Mouse (Mus musculus) embryonic facial prominence, embryonic 11.5 days (tissue): ENCODE data around the gene Tekt4. TPM values are rescaled to one million over a fixed set of nuclear protein-coding genes. Genes with fewer than 3 reads are reported as not detected.
A peak's percentile ranks its signal among the peaks of the same experiment; 100 is the strongest.

Source experiments
- ATAC-seq: fragments of 200-750 bp; cut with Nextera tagmentation; replicated peaks from 2 replicates; pipeline ENCODE4 v1.8.0; 2017; ENCODE audit warnings: low read depth; ENCODE audit not compliant: insufficient number of reproducible peaks, low FRiP score, low TSS enrichment
- DNase-seq: peaks from one replicate; pipeline ENCODE4 v3.0.0-alpha.2; 2015; ENCODE audit warnings: low spot score
- H3K27ac ChIP-seq: fragments of 300-500 bp; sonication (generic); replicated peaks from 2 replicates; pipeline ENCODE4 v1.5.1; 2014; ENCODE audit warnings: mild to moderate bottlenecking, low read depth, low read length, control low read depth
- H3K27me3 ChIP-seq: fragments of 300-500 bp; sonication (generic); 2 replicates; pipeline ENCODE4 v1.6.1; 2014; ENCODE audit warnings: mild to moderate bottlenecking, low read length, moderate library complexity, mixed read lengths; ENCODE audit not compliant: control insufficient read depth, insufficient read depth
- H3K36me3 ChIP-seq: fragments of 300-500 bp; sonication (generic); replicated peaks from 2 replicates; pipeline ENCODE4 v1.6.1; 2014; ENCODE audit warnings: low read depth, mild to moderate bottlenecking, low read length, moderate library complexity, mixed read lengths; ENCODE audit not compliant: control insufficient read depth, insufficient read depth
- H3K4me1 ChIP-seq: fragments of 300-500 bp; sonication (generic); 2 replicates; pipeline ENCODE4 v1.6.1; 2014; ENCODE audit warnings: low read length, mixed read lengths; ENCODE audit not compliant: control insufficient read depth, insufficient read depth
- H3K4me2 ChIP-seq: fragments of 300-500 bp; sonication (generic); 2 replicates; pipeline ENCODE4 v1.6.1; 2014; ENCODE audit warnings: low read depth, mild to moderate bottlenecking, control low read depth, low read length, moderate library complexity
- H3K4me3 ChIP-seq: fragments of 300-500 bp; sonication (generic); 2 replicates; pipeline ENCODE4 v1.5.1; 2014; ENCODE audit warnings: low read depth, low read length, control low read depth
- H3K9ac ChIP-seq: fragments of 300-500 bp; sonication (generic); replicated peaks from 2 replicates; pipeline ENCODE4 v1.6.1; 2014; ENCODE audit warnings: mild to moderate bottlenecking, control low read depth, low read length
- H3K9me3 ChIP-seq: fragments of 300-500 bp; sonication (generic); replicated peaks from 2 replicates; pipeline ENCODE4 v1.6.1; 2016; ENCODE audit warnings: mild to moderate bottlenecking, low read length, inconsistent platforms, mixed read lengths; ENCODE audit not compliant: control insufficient read depth
- WGBS: fragments of 180-500 bp; shearing (Covaris S2); extraction: QIAGEN DNeasy Blood & Tissue Kit; methylation state at CpG from one replicate; pipeline ENCODE4 v1.1.7; 2014; 5-methylcytosine and 5-hydroxymethylcytosine counted together
- polyA plus RNA-seq: library from polyadenylated mRNA; unstranded; fragments of >200 nt; fragmentation: Nextera tagmentation; extraction: Ambion mirVana; gene quantifications from 2 replicates; pipeline ENCODE4 v1.2.1, GENCODE M21; 2014

The Tekt4 gene
- polyA plus RNA-seq, 1 experiment from 2014 or later = not detected

GRCm38 (mm10) chr17:25411251-25411650 is 43.2 kb upstream of the Tekt4 start:
- 65% methylated on average over 4 of the region's 4 CpGs for WGBS
- Histone ChIP-seq H3K4me1 (peaks cover 26% of the 10 kb centered on the region), H3K9me3 (no peaks in the 10 kb centered on the region)

GRCm38 (mm10) chr17:25414209-25414608 is 40.2 kb upstream of the Tekt4 start:
- no peaks in the 10 kb centered on the region for H3K27me3 ChIP-seq
- no peak overlapping the region for H3K9ac ChIP-seq
- peaks cover 24% of the 10 kb centered on the region for H3K4me1 ChIP-seq
- H3K36me3 ChIP-seq = no peaks in the 10 kb centered on the region
- H3K9me3 ChIP-seq = no peaks in the 10 kb centered on the region
- H3K27ac ChIP-seq = no peak overlapping the region; the same call in 1 of the 2 replicates
- no peak overlapping the region for H3K4me2 ChIP-seq
- WGBS = 75% methylated on average over 4 of the region's 4 CpGs
- DNase-seq (no peak), ATAC-seq (no peak)
- no peak overlapping the region for H3K4me3 ChIP-seq

More at GRCm38 (mm10) chr17:25411251-25411650, 43.2 kb upstream of the Tekt4 start:
- ATAC-seq (no peak), DNase-seq (no peak)
- no peaks in the 10 kb centered on the region for H3K36me3 ChIP-seq
- no peaks in the 10 kb centered on the region for H3K27me3 ChIP-seq
- no peak overlapping the region for H3K27ac ChIP-seq
- no peak overlapping the region for H3K9ac ChIP-seq
- no peak overlapping the region for H3K4me2 ChIP-seq
- no peak overlapping the region for H3K4me3 ChIP-seq

GRCm38 (mm10) chr17:25414917-25415316 is 39.5 kb upstream of the Tekt4 start:
- no peak for ATAC-seq
- DNase-seq = peak; percentile 48
- no peaks in the 10 kb centered on the region for H3K9me3 ChIP-seq
- H3K36me3 ChIP-seq = no peaks in the 10 kb centered on the region
- H3K4me1 ChIP-seq = peaks cover 24% of the 10 kb centered on the region
- H3K4me2 ChIP-seq = no peak overlapping the region
- 26% methylated on average over 3 of the region's 3 CpGs for WGBS
- H3K27ac ChIP-seq = peak overlapping the region; percentile 70
- H3K27me3 ChIP-seq = no peaks in the 10 kb centered on the region
- H3K9ac ChIP-seq = no peak overlapping the region
- no peak overlapping the region for H3K4me3 ChIP-seq

GRCm38 (mm10) chr17:25415421-25415913 is 38.9 kb upstream of the Tekt4 start:
- peak overlapping the region; percentile 16 for H3K4me2 ChIP-seq
- no peaks in the 10 kb centered on the region for H3K36me3 ChIP-seq
- no peaks in the 10 kb centered on the region for H3K27me3 ChIP-seq
- peaks cover 24% of the 10 kb centered on the region for H3K4me1 ChIP-seq
- WGBS = 1% methylated on average over 6 of the region's 6 CpGs
- DNase-seq = peak; percentile 70
- peak overlapping the region; percentile 70 for H3K27ac ChIP-seq
- H3K4me3 ChIP-seq = no peak overlapping the region
- H3K9me3 ChIP-seq = no peaks in the 10 kb centered on the region
- peak overlapping the region; percentile 28; the same call in 1 of the 2 replicates for H3K9ac ChIP-seq
- peak; percentile 63 for ATAC-seq

GRCm38 (mm10) chr17:25416219-25416618 is 38.2 kb upstream of the Tekt4 start:
- Histone ChIP-seq H3K4me2 (no peak overlapping the region), H3K36me3 (no peaks in the 10 kb centered on the region), H3K27ac (no peak overlapping the region; the same call in none of the 2 replicates), H3K9me3 (no peaks in the 10 kb centered on the region), H3K27me3 (no peaks in the 10 kb centered on the region), H3K9ac (no peak overlapping the region), H3K4me1 (peaks cover 24% of the 10 kb centered on the region), H3K4me3 (no peak overlapping the region)
- ATAC-seq = 0 out of 2 replicates have a peak, but pooled peaks have one; percentile 31
- peak; percentile 43 for DNase-seq
- 8% methylated on average over 3 of the region's 3 CpGs for WGBS

- WGBS = 80% methylated on average over 6 of the region's 6 CpGs
- Histone ChIP-seq H3K9ac (no peak overlapping the region), H3K36me3 (no peaks in the 10 kb centered on the region), H3K27me3 (no peaks in the 10 kb centered on the region), H3K27ac (no peak overlapping the region), H3K4me3 (no peak overlapping the region), H3K9me3 (no peaks in the 10 kb centered on the region), H3K4me1 (peaks cover 24% of the 10 kb centered on the region), H3K4me2 (no peak overlapping the region)
- ATAC-seq (no peak), DNase-seq (no peak)
Measured at GRCm38 (mm10) chr17:25417990-25418389, 36.4 kb upstream of the Tekt4 start.

GRCm38 (mm10) chr17:25418926-25419325 is 35.5 kb upstream of the Tekt4 start:
- Histone ChIP-seq H3K4me2 (no peak overlapping the region), H3K36me3 (no peaks in the 10 kb centered on the region), H3K27me3 (no peaks in the 10 kb centered on the region), H3K4me3 (no peak overlapping the region), H3K9ac (no peak overlapping the region), H3K27ac (no peak overlapping the region; the same call in 1 of the 2 replicates), H3K4me1 (peaks cover 22% of the 10 kb centered on the region), H3K9me3 (no peaks in the 10 kb centered on the region)
- 39% methylated on average over 9 of the region's 9 CpGs for WGBS
- DNase-seq (peak; percentile 61), ATAC-seq (no peak)

GRCm38 (mm10) chr17:25420998-25421397 is 33.4 kb upstream of the Tekt4 start:
- no peak for ATAC-seq
- H3K4me1 ChIP-seq = peaks cover 10% of the 10 kb centered on the region
- H3K27me3 ChIP-seq = no peaks in the 10 kb centered on the region
- no peak overlapping the region for H3K27ac ChIP-seq
- H3K9me3 ChIP-seq = no peaks in the 10 kb centered on the region
- DNase-seq = no peak
- no peaks in the 10 kb centered on the region for H3K36me3 ChIP-seq
- no peak overlapping the region for H3K4me3 ChIP-seq
- WGBS = 98% methylated on average over 3 of the region's 3 CpGs
- H3K4me2 ChIP-seq = no peak overlapping the region
- no peak overlapping the region for H3K9ac ChIP-seq
